Mouse (Mus musculus): ENCODE measurements at regions not wholly inside any gene's neighbourhood (a gene's known extent, or its start where the extent isn't known, plus 50 kb on each side); places are given as distances from the start of the nearest gene placed in this dataset.
"Not testable (repeated sequence)": the region's sequence is repeated elsewhere in the genome, so short reads cannot be mapped to it uniquely, and the experiment has no call there.

DNA sequence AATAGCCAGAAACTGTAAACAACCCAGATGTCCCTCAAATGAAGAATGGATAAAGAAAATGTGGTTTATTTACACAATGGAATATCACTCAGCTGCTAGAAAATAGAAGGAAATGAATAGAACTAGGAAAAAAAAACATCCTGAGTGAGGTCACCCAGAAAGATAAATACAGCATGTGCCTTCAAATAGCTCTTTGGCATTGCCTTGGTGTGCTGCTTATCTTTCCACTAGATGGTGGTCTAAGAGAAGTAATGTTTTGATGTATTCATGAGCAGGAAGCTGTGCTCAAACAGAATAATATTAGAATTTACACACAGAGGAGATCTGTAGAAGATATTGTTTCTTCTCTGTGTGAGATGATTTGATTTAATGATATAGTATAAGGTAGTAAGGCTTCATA is 78.8 kb downstream of the Zfp619 start:
- ATAC-seq (ENCODE audit: insufficient number of reproducible peaks, low FRiP score, low TSS enrichment), result no peak

DNA sequence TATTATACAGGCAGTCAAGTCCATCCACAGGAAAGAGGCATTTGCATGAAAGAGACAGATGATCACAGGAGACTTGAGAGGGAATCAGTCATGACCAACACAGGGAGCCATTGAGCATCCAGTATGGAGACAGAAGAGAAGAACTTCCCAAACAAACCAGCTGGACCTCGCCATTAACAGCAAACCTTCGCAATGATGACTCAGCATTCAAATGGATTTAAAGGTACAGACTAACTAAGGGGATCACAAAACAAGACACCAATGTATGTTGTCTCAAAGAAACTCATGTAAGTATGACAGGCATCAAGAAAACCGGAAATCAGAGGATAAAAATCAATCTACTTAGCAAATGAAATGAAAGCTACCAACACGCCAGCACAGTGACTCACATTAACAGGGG is 96.2 kb downstream of the Zfp619 start:
- ATAC-seq (ENCODE audit: insufficient number of reproducible peaks, low FRiP score, low TSS enrichment), result no peak

DNA sequence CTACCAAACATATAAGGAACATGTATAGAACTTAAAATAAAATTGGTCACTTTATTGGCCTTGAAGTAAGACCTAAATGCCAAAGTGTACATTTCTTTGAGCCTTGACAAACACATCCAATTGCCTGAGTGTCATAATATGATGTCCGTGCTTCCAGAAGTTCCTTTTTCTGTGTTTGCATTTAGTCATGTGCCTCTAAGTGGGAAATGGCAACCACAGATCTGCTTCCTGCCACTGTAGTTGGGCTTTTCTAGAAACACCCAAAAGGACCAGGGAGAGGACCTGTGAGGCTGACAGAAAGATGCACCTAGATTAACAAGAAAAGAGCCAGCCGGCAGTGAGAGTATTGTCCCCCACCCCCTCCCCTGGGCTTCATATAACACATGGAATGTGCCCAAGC is 97.5 kb downstream of the Zfp619 start:
- no peak for ATAC-seq (ENCODE audit: insufficient number of reproducible peaks, low FRiP score, low TSS enrichment)

DNA sequence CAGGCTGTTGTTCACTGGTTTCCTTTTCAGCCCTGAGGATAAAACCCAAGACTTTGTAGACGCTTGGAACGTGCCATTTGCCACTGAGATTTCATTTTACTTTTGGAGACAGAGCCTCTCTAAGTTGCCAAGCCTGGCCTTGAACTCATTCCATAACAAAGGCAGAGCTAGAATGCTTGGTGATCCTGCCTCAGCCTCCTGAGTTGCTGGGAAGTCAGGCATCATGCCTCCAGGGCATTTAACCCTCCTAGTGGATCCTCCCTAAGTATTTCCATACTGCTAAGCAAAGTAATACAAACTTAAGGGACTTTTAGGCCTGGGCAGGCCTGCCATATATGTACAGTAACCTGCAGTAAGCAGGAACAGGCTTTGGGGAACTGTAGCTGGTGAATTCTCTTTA is 104.2 kb downstream of the Zfp619 start:
- no peak for ATAC-seq (ENCODE audit: insufficient number of reproducible peaks, low FRiP score, low TSS enrichment)

DNA sequence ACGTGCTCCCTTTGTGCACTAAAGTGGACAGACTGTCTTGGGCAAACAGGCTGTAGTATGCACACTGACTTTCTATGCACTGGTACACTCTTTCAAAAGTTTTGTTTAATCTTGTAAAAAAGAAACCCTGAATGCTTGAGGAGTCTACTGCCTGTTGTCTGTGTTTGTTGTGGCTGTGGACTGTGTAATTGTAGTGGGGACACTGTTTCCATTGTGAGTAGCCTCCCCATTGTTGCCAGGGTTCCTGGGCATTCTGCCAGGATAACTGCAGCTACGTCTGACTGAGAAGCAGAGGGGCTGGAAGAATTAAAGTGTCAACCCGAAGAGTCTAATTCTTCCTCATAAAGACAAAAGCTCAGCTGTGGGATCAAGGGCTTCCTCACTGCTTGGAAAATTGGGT is 115.3 kb downstream of the Zfp619 start:
- no peak for ATAC-seq (ENCODE audit: insufficient number of reproducible peaks, low FRiP score, low TSS enrichment)

DNA sequence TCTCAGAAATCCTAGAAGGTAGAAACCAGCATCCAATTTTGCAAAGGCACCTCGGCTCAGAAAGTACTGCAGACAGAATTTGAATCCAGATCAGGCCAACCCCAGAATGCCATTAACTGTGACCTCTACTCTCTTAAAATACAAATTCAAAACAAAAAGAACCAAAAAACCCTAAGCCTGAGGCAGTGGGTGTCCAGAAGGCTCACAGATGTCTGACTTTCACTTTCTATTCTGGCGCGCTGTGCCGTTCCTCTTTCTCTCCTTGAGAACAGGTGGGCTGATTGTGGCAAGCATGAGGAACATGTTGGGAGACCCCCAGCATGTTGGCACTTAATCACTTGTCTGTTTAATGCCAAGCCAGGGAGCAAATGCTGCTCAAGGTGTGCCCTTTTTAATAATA is 124.8 kb downstream of the Zfp619 start:
- ATAC-seq (ENCODE audit: insufficient number of reproducible peaks, low FRiP score, low TSS enrichment), result no peak

DNA sequence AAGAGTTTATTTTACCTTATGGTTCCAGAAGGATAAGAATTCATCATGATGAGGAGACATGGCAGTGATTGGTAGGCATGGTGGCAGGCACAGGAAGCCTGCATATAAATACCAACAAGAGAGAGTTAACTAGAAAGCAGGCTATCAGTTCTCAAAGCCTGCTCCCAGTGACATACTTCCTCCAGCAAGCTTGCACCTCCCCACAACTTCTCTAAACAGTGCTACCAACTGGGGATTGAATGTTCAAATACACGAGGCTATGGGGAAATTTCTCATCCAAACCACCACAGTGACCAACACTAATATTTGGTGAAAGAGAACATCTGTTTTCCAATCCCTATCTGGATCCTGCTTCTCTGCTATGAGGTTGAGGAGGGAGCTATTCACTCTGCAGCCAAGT is 125.8 kb downstream of the Zfp619 start:
- no peak for ATAC-seq (ENCODE audit: insufficient number of reproducible peaks, low FRiP score, low TSS enrichment)

DNA sequence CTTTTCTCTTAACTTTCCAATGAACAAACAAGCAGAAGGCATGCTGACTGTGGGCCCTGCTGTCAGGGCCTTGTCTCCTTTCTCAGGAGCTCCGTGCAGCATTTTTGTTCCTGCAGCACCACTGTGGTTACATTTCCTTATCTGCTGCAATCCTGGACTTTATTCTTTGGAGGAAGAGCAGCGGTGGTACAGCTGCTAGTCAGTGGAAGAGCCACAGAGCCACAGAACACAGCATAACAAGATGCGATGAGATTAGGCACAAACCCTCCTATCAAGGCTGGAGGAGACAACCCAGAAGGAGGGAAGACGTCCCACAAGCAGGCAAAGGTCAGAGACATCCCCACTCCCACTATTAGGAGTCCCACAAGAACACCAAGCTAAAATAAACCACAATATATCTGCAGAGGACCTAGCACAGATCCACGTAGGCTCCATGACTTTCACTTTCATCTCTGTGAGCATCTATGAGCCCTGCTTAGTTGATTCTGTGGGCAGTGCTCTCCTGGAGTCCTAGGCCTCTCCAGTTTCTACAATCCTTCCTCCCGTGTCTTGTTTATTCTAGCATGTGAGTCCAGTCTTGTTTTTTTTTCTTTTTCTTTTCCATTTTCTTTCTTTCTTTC is 133.0 kb downstream of the Zfp619 start:
- no peak for ATAC-seq (ENCODE audit: insufficient number of reproducible peaks, low FRiP score, low TSS enrichment)

DNA sequence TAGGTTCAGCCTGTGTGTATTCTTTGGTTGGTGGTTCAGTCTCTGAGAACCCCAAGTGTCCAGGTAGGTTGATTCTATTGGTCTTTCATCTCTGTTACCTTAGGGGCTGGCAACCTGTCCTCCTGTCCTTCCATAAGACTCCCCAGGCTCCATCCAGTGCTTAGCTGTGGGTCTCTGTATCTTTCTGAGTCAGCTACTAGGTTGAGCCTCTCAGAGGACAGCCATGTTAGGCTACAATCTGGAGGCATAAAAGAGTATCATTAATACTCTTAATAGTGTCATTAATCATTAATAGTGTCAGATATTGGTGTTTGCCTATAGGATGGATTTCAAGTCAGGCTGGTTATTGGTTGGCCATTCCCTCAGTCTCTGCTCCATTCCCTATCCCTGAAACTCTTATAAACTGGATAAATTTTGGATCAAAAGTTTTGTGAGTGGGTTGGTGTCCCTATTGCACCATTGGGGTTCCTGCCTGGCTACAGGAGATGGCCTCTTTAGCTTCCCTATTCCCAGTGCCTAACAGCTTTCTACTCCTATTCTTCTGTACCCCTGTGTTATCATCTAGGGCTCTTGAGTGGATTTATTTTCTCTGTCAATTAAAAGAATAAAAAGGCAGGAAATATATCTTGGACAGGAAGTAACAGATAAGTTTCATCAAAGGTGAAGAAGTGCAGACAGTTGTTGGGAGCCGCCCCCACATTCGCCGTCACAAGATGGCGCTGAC is 137.2 kb downstream of the Zfp619 start:
- ATAC-seq (ENCODE audit: insufficient number of reproducible peaks, low FRiP score, low TSS enrichment), result no peak

DNA sequence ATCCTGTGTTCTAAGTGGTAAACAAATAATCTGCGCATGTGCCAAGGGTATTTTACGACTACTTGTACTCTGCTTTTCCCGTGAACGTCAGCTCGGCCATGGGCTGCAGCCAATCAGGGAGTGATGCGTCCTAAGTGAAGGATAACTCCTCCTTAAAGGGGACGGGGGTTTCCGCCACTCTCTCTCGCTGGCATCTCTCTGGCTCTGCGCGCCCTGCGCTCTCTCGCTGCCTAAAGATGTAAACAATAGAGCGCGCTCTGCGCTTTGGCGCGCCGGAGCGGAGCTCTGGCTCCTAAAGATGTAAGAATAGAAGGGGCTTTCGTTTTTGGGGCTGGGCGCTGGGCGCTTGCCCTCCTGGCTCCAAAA is 137.7 kb downstream of the Zfp619 start:
- ATAC-seq (ENCODE audit: insufficient number of reproducible peaks, low FRiP score, low TSS enrichment), result not testable (repeated sequence)

DNA sequence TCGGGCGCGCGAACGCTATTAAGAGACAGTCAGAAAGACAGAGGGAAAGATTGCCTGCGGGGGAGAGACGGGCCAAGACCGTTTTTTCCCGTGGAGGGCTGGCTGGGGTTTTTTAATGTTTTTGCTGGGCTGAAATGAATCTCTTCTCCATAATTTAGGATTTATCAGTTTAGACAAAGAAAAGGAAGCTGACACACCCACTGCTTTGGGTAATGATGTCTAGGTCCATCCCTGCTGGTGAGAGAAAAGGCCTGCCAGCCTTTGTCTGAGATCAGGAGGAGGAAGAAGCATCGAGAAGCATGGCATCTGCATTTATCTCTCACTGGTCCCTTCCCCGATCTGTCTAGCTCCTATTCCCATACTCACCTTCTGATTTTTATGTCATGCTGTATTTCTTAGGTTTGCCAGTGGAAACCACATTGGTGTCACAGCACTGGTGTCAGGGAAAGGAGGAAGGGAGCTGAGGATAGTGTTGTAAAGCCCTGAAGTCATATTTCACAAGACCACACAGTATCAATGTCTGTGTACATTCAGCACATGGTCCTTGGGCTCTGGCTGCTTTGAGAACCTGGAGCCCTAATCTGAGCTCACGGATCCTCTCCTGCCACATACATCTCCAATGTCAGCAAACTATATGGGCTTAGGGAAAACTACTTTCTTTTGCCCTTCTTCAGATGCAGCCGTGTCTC is 138.3 kb downstream of the Zfp619 start:
- 0 out of 2 replicates have a peak, but pooled peaks have one; percentile 66 for ATAC-seq (ENCODE audit: insufficient number of reproducible peaks, low FRiP score, low TSS enrichment)

DNA sequence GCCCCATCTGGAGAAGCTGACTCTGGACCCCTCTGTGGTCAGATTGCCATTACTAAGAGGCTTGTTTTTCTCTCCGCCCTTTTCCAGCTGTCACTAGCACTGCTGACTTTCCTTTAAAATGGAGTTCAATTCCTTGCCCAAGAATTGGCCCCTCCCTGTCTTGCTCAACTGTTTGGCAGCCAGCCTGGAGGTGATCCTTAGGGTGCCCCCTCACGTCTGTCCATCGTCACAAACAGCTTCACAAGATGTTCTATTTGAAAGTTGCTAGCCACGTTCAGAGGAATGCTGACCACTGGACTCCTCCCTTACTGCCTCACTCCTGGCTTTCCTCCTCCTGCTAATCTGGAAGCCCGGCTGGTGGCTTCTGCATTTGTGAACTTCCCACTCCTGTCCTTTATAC is 142.0 kb downstream of the Zfp619 start:
- no peak for ATAC-seq (ENCODE audit: insufficient number of reproducible peaks, low FRiP score, low TSS enrichment)

DNA sequence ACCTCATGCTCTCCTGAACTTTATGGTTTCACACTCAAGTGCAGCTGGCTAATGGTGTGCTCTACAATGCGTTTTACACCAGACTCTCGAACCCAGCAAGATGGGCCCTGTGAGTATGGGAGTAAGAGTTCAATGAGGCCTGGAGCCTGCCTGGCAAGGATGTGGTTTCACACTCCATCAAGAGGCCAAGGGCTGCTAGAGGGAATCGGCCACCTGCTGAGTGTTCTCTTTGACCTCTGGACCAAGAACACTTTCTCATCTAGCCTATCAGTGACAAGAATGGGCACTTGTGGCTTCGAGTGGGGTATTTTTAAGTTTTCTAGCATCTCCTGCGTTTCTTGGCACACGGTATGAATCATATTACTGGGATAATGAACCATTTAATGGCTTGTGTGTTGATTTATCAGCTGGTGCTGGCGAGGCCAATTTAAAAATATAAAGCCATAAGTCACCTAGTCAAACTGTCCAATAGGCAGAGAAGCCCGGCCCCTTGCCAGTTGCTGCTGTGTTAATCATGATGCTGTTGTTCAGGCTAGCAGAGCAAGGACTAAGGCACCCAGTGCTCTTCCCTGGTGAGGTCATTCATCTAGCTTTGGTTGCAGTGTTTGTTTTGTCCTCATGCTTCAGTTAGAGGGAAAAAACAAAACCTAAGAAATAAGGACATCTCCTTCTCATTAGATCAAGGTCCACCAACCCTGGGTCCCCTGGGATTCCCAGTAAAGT is 157.7 kb downstream of the Zfp619 start:
- no peak for ATAC-seq (ENCODE audit: insufficient number of reproducible peaks, low FRiP score, low TSS enrichment)

DNA sequence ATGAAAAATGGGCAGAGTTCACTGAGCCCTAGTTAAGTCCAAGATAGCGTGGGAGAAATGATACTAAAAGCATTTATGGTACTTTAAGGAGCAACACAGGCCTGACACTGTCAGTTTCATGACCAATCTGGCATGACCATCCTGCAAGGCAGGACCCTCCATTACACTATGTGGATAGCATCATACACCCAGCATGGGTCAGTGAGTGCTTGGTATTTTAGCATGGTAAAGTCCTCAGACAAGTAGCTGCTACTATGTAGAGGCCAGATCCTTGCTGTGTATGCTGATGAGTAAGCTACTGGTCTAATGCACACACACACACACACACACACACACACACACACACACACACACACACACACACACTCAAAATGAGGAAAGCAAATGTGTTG is 158.3 kb downstream of the Zfp619 start:
- no peak for ATAC-seq (ENCODE audit: insufficient number of reproducible peaks, low FRiP score, low TSS enrichment)

DNA sequence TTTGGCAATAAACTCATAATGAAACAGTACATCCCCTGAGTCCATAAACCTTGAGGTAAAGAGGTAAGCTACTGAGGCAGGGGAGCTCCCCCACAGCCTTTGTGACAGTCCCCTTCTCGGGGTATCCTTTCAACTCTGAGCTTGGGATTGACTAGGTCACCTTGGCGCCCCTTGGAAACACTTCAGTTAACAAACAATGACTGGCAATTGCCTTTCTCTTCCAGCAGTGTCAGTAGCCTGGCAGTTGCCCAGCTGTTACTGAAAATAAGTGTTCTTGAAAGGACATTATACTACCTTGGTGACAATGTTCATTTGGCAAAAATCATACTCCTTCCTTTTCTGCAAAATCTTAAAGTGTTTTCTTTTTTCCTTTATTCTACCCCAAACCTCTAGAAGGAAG is 162.8 kb downstream of the Zfp619 start:
- ATAC-seq (ENCODE audit: insufficient number of reproducible peaks, low FRiP score, low TSS enrichment), result no peak

DNA sequence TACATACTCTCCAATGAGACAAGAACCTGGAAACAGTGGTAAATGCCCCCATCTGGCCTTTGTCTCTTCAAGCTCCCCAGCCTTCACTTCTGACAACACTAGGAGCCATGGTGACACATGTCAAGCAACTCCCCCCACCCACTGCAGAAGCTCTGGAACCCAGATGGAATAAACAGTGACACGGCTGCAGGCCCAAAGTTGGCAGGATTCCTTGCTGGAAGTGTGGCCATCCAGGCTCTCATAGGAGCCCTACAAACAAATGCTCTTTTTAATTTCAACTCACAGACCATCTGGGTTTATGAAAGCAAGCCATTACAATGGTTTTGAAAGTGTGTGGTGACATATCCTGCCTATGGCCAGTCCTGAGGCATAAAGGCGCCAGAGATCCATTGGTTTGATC is 179.0 kb downstream of the Zfp619 start:
- no peak for ATAC-seq (ENCODE audit: insufficient number of reproducible peaks, low FRiP score, low TSS enrichment)

DNA sequence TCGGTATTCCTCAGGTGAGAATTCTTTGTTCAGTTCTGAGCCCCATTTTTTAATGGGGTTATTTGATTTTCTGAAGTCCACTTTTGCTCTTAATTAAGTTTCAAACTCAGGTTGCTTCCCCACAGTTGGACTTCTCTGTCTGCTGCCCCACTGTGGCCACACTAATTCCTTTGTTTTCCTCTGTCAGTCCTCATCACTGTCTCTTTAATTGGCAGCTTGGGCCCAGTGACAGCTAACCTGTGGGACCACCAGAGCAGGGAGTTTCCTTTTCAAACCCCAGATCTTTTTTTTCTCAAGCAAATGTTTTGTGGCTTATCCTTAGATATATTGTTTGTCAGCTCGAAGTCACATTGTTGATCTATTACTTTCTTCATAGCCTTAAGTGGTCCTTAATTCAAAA is 183.9 kb downstream of the Zfp619 start:
- ATAC-seq (ENCODE audit: insufficient number of reproducible peaks, low FRiP score, low TSS enrichment), result no peak

DNA sequence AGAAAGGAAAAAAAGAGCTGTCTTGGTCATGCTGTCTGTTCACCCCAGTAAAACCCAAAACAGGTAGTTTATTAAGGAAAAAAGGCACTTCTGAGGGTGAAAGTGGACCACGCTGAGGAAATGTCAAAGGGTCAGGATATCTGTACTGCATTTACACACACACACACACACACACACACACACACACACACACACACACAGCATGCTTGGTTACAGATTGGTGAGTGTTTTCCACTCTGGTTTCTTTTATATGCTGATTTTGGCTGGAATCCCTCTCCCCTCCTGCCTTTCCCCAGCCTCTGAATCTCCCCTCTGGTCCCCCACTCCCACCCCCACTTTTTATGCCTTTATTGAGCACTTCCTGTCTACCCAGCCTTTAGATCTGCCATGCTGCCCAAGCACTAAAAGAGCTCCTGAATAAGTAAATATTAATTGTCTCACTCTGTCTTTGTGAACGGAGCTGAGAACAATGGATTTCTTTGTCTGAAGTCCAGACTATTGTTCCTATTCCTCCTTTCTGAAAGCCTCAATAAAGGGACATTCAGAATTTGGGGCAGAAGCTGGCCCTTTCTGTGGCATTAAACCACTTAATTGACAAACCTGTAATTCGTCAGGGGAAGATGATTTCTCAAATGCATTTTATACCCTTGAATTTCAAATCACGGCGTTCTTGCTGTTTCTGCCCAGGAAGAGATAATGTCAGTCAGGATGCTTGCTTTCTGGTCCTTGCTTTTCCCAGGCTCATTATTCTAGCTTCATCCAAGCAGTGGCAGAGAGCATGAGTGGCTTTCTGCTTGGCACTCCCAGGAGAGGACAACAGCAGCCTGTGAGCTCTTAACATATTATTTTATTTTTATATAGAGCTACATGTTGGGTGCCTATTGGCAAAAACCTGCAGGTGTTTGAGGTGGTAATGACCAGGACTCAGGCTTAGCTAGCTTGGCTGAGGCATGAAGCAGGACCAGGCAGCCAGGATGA is 187.8 kb downstream of the Zfp619 start:
- no peak for ATAC-seq (ENCODE audit: insufficient number of reproducible peaks, low FRiP score, low TSS enrichment)

DNA sequence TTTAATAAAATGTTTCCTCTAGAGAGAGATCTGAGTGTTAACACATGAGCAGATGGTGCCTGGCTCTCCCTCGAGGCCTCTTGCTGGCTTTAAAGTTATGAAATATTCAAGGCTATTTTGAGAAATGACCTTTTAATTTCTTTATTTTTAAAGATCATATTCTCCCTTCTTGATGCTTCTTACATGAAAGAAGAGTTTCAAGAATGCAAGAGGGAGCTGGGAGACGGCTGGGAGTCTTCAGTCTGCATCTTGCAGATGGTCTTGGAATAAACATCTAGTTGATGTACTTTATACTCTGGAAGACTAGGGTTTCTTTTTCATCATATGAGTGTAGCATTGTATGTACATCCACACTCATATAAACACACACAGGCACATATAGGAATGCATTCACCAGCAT is 189.0 kb downstream of the Zfp619 start:
- no peak for ATAC-seq (ENCODE audit: insufficient number of reproducible peaks, low FRiP score, low TSS enrichment)
